10 mouse cellular contexts compared by ENCODE assay signal in genomic region chrX:157486765-157487164, GRCm38 (mm10). TPM values are rescaled to one million over a fixed set of nuclear protein-coding genes. Genes with fewer than 3 reads are reported as not detected.
DNase-seq lines count a peak whose midpoint lies in the region; ATAC-seq and TF ChIP-seq lines count a peak whose summit lies in the region.
"Had no signal": no experiment of that assay in that cellular context is flagged by ENCODE, and none has a peak within 500 bp of the region (broad histone marks: within the 10 kb centered on the region; RNA-seq: fewer than 3 reads in every experiment).

No protein-coding gene starts in this region.

- TF ChIP-seq CTCF in left cerebral cortex, adult 2 months (IDR thresholded peaks at IDR 0.05): peak; percentile 56
- TF ChIP-seq CTCF in brain, embryonic 14.5 days (IDR thresholded peaks at IDR 0.05; ENCODE audit: borderline replicate concordance, extremely low read depth, insufficient read depth, insufficient read length): peak; percentile 43; the same call in 1 of the 2 replicates

- peak; percentile 38 for DNase-seq in adrenal gland, postnatal 10 days
- no peak for DNase-seq in adrenal gland, adult 18-20 months (ENCODE audit: low spot score in 2 of 2)
- DNase-seq in left cerebral cortex, adult 2 months (ENCODE audit: extremely low spot score in 1 of 2, low spot score in 2 of 2): peak; percentile 14 to 19
- DNase-seq in left cerebral cortex, adult 11 months (ENCODE audit: low spot score): no peak
- peak; percentile 55 for DNase-seq in brain, embryonic 14.5 days (ENCODE audit: low read depth)
- DNase-seq in yolk sac, embryonic 10.5 days (ENCODE audit: low spot score): no peak

- ATAC-seq in inflammation-experienced regulatory T-cells, adult 6 months: peak; percentile 24
- ATAC-seq in neutrophil, adult 5-6 weeks (ENCODE audit: extremely low read depth, insufficient number of reproducible peaks, low FRiP score, poor library complexity, severe bottlenecking): 0 out of 2 replicates have a peak, but pooled peaks have one; percentile 48

- TF ChIP-seq POLR2A in brain, embryonic 14.5 days (IDR thresholded peaks at IDR 0.05; ENCODE audit: borderline replicate concordance, extremely low read depth, insufficient read depth, insufficient read length, poor library complexity, severe bottlenecking): no peak

- H3K27ac ChIP-seq in left cerebral cortex, adult 2 months: no peak overlapping the region
- H3K27ac ChIP-seq: neural tube, embryonic 13.5 days had no signal

- intact Hi-C loops in left cerebral cortex, adult 2 months (cut with DNase I): loop anchor here (10.0 kb wide), 1 partner anchor 1438 kb away; no protein-coding TSS in a partner anchor

- no peak overlapping the region for H3K4me3 ChIP-seq in left cerebral cortex, adult 2 months
- H3K4me3 ChIP-seq: erythroblast, embryonic 14.5 days; neural tube, embryonic 13.5 days had no signal

RNA-seq across cellular contexts. Expression of gene Sms, which starts 5.3 kb away (rescaled TPM):
- total RNA-seq in adrenal gland, postnatal 10 days (2021): 10 to 100 TPM; 14.9 to 22.7 TPM
- 10 to 100 TPM; 10.6 to 17.1 TPM for total RNA-seq in adrenal gland, adult 18-20 months (2021)
- total RNA-seq in left cerebral cortex, adult 2 months (2021): 10 to 100 TPM; 68.3 to 81.5 TPM
- polyA plus RNA-seq in brain, embryonic 14.5 days (2012; rRNA removed): 108 and 115 TPM in 2 replicates
- 10 to 100 TPM; 60.3 to 89.5 (median 66.0) TPM for polyA plus RNA-seq in inflammation-experienced regulatory T-cells, adult 6 months (2017; shearing (Covaris generic))
- 76.1 and 76.4 TPM in 2 replicates for total RNA-seq in neutrophil, adult 5-6 weeks (2017)

Comparison
In these comparisons a context has a peak if more than half of its experiments do, and no peak if none do; other contexts are left out.
1. DNase-seq: peak in adrenal gland, postnatal 10 days (single experiment), left cerebral cortex, adult 2 months (2 of 2) and brain, embryonic 14.5 days (single experiment); none in adrenal gland, adult 18-20 months (0 of 2), left cerebral cortex, adult 11 months (single experiment) and yolk sac, embryonic 10.5 days (single experiment).